Mouse (Mus musculus): ENCODE results near the gene Tmem170b. TPM values are rescaled to one million over a fixed set of nuclear protein-coding genes. Genes with fewer than 3 reads are reported as not detected.
A peak's percentile ranks its signal among the peaks of the same experiment; 100 is the strongest.

Gene Tmem170b
- polyA plus RNA-seq, 1 experiment = 5.4 TPM

GRCm38 (mm10) chr13:41608559-41608958 is 2.9 kb downstream of the Tmem170b start:
- no peak for DNase-seq
- no peaks in the 10 kb centered on the region for H3K4me1 ChIP-seq (ENCODE audit: control insufficient read depth, insufficient read depth, low read length)
- TF ChIP-seq CTCF (IDR thresholded peaks at IDR 0.05; ENCODE audit: insufficient read depth, low read length) = no peak
- TF ChIP-seq POLR2A (IDR thresholded peaks at IDR 0.05; ENCODE audit: borderline replicate concordance, extremely low read depth, low read depth, low read length) = no peak
- no peak overlapping the region for H3K4me3 ChIP-seq (replicated peaks; ENCODE audit: extremely low read depth, low read depth, low read length)
- WGBS = 67% methylated on average over 2 of the region's 2 CpGs

- Histone ChIP-seq H3K4me3 (replicated peaks; ENCODE audit: extremely low read depth, low read depth, low read length) (no peak overlapping the region), H3K4me1 (ENCODE audit: control insufficient read depth, insufficient read depth, low read length) (peaks cover 2% of the 10 kb centered on the region; the same call in 1 of the 2 replicates)
- no peak for DNase-seq
- 35% methylated on average over 1 of the region's 1 CpGs for WGBS
- TF ChIP-seq CTCF (IDR thresholded peaks at IDR 0.05; ENCODE audit: insufficient read depth, low read length) (no peak), POLR2A (IDR thresholded peaks at IDR 0.05; ENCODE audit: borderline replicate concordance, extremely low read depth, low read depth, low read length) (no peak)
Measured at GRCm38 (mm10) chr13:41611046-41611445, 5.3 kb downstream of the Tmem170b start.

- TF ChIP-seq CTCF (IDR thresholded peaks at IDR 0.05; ENCODE audit: insufficient read depth, low read length) = no peak
- TF ChIP-seq POLR2A (IDR thresholded peaks at IDR 0.05; ENCODE audit: borderline replicate concordance, extremely low read depth, low read depth, low read length) = no peak
- Histone ChIP-seq H3K4me3 (replicated peaks; ENCODE audit: extremely low read depth, low read depth, low read length) (no peak overlapping the region), H3K4me1 (ENCODE audit: control insufficient read depth, insufficient read depth, low read length) (peaks cover 9% of the 10 kb centered on the region)
- WGBS = 80% methylated on average over 2 of the region's 2 CpGs
- no peak for DNase-seq
Measured at GRCm38 (mm10) chr13:41614539-41614938, 8.8 kb downstream of the Tmem170b start.

- WGBS = 67% methylated on average over 5 of the region's 5 CpGs
- DNase-seq = no peak
- TF ChIP-seq CTCF (IDR thresholded peaks at IDR 0.05; ENCODE audit: insufficient read depth, low read length) = no peak
- no peak for TF ChIP-seq POLR2A (IDR thresholded peaks at IDR 0.05; ENCODE audit: borderline replicate concordance, extremely low read depth, low read depth, low read length)
- Histone ChIP-seq H3K4me3 (replicated peaks; ENCODE audit: extremely low read depth, low read depth, low read length) (no peak overlapping the region), H3K4me1 (ENCODE audit: control insufficient read depth, insufficient read depth, low read length) (peaks cover 9% of the 10 kb centered on the region)
Measured at GRCm38 (mm10) chr13:41614982-41615381, 9.3 kb downstream of the Tmem170b start.

GRCm38 (mm10) chr13:41619470-41619869 is 13.8 kb downstream of the Tmem170b start:
- Histone ChIP-seq H3K4me3 (replicated peaks; ENCODE audit: extremely low read depth, low read depth, low read length) (no peak overlapping the region), H3K4me1 (ENCODE audit: control insufficient read depth, insufficient read depth, low read length) (peaks cover 22% of the 10 kb centered on the region)
- WGBS = 74% methylated on average over 4 of the region's 4 CpGs
- no peak for TF ChIP-seq POLR2A (IDR thresholded peaks at IDR 0.05; ENCODE audit: borderline replicate concordance, extremely low read depth, low read depth, low read length)
- no peak for TF ChIP-seq CTCF (IDR thresholded peaks at IDR 0.05; ENCODE audit: insufficient read depth, low read length)
- no peak for DNase-seq

GRCm38 (mm10) chr13:41620132-41620531 is 14.4 kb downstream of the Tmem170b start:
- no peak overlapping the region for H3K4me3 ChIP-seq (replicated peaks; ENCODE audit: extremely low read depth, low read depth, low read length)
- TF ChIP-seq CTCF (IDR thresholded peaks at IDR 0.05; ENCODE audit: insufficient read depth, low read length) (no peak), POLR2A (IDR thresholded peaks at IDR 0.05; ENCODE audit: borderline replicate concordance, extremely low read depth, low read depth, low read length) (no peak)
- 79% methylated on average over 4 of the region's 4 CpGs for WGBS
- DNase-seq = no peak
- H3K4me1 ChIP-seq (ENCODE audit: control insufficient read depth, insufficient read depth, low read length) = peaks cover 20% of the 10 kb centered on the region

GRCm38 (mm10) chr13:41624123-41624522 is 18.4 kb downstream of the Tmem170b start:
- H3K4me1 ChIP-seq (ENCODE audit: control insufficient read depth, insufficient read depth, low read length) = peaks cover 16% of the 10 kb centered on the region
- no peak for TF ChIP-seq CTCF (IDR thresholded peaks at IDR 0.05; ENCODE audit: insufficient read depth, low read length)
- no peak for TF ChIP-seq POLR2A (IDR thresholded peaks at IDR 0.05; ENCODE audit: borderline replicate concordance, extremely low read depth, low read depth, low read length)
- H3K4me3 ChIP-seq (replicated peaks; ENCODE audit: extremely low read depth, low read depth, low read length) = no peak overlapping the region
- no peak for DNase-seq
- WGBS = 89% methylated on average over 1 of the region's 1 CpGs

- Histone ChIP-seq H3K4me3 (replicated peaks; ENCODE audit: extremely low read depth, low read depth, low read length) (no peak overlapping the region), H3K4me1 (ENCODE audit: control insufficient read depth, insufficient read depth, low read length) (peaks cover 15% of the 10 kb centered on the region)
- no peak for TF ChIP-seq POLR2A (IDR thresholded peaks at IDR 0.05; ENCODE audit: borderline replicate concordance, extremely low read depth, low read depth, low read length)
- TF ChIP-seq CTCF (IDR thresholded peaks at IDR 0.05; ENCODE audit: insufficient read depth, low read length) = no peak
- 71% methylated on average over 3 of the region's 3 CpGs for WGBS
- no peak for DNase-seq
Measured at GRCm38 (mm10) chr13:41625248-41625647, 19.5 kb downstream of the Tmem170b start.

- DNase-seq = no peak
- no peak overlapping the region for H3K4me3 ChIP-seq (replicated peaks; ENCODE audit: extremely low read depth, low read depth, low read length)
- no peak for TF ChIP-seq CTCF (IDR thresholded peaks at IDR 0.05; ENCODE audit: insufficient read depth, low read length)
- 64% methylated on average over 3 of the region's 3 CpGs for WGBS
- H3K4me1 ChIP-seq (ENCODE audit: control insufficient read depth, insufficient read depth, low read length) = peaks cover 12% of the 10 kb centered on the region
Measured at GRCm38 (mm10) chr13:41627277-41627916, 21.7 kb downstream of the Tmem170b start.

- peak; percentile 99 for TF ChIP-seq CTCF (IDR thresholded peaks at IDR 0.05; ENCODE audit: insufficient read depth, low read length)
- no peak for TF ChIP-seq POLR2A (IDR thresholded peaks at IDR 0.05; ENCODE audit: borderline replicate concordance, extremely low read depth, low read depth, low read length)
- peak; percentile 80 for DNase-seq
- H3K4me1 ChIP-seq (ENCODE audit: control insufficient read depth, insufficient read depth, low read length) = peaks cover 3% of the 10 kb centered on the region; the same call in 1 of the 2 replicates
- H3K4me3 ChIP-seq (replicated peaks; ENCODE audit: extremely low read depth, low read depth, low read length) = no peak overlapping the region
- 30% methylated on average over 13 of the region's 13 CpGs for WGBS
Measured at GRCm38 (mm10) chr13:41634401-41634818, 28.7 kb downstream of the Tmem170b start.

Data from lung, adult 2 months (tissue).